Mouse (Mus musculus) embryonic facial prominence, embryonic 12.5 days (tissue): ENCODE results near the gene Ccng1. TPM values are rescaled to one million over a fixed set of nuclear protein-coding genes. Genes with fewer than 3 reads are reported as not detected.
"Not testable (repeated sequence)": the region's sequence is repeated elsewhere in the genome, so short reads cannot be mapped to it uniquely, and the experiment has no call there.

Experiments used
- ATAC-seq: fragments of 200-750 bp; cut with Nextera tagmentation; 2 replicates; pipeline ENCODE4 v1.8.0; 2017; ENCODE audit not compliant: insufficient number of reproducible peaks, insufficient read depth, low FRiP score, low TSS enrichment
- H3K27ac ChIP-seq: fragments of 300-500 bp; sonication (generic); 2 replicates; pipeline ENCODE4 v1.5.1; 2016; ENCODE audit warnings: mild to moderate bottlenecking
- H3K27me3 ChIP-seq: fragments of 300-500 bp; sonication (generic); 2 replicates; pipeline ENCODE4 v1.6.1; 2016; ENCODE audit warnings: mild to moderate bottlenecking, moderate library complexity
- H3K36me3 ChIP-seq: fragments of 300-500 bp; sonication (generic); 2 replicates; pipeline ENCODE4 v1.6.1; 2016; ENCODE audit warnings: mild to moderate bottlenecking
- H3K4me1 ChIP-seq: fragments of 300-500 bp; sonication (generic); 2 replicates; pipeline ENCODE4 v1.6.1; 2016
- H3K4me2 ChIP-seq: fragments of 300-500 bp; sonication (generic); replicated peaks from 2 replicates; pipeline ENCODE4 v1.6.1; 2016; ENCODE audit warnings: mild to moderate bottlenecking, moderate library complexity
- H3K4me3 ChIP-seq: fragments of 300-500 bp; sonication (generic); 2 replicates; pipeline ENCODE4 v1.5.1; 2016; ENCODE audit warnings: mild to moderate bottlenecking
- H3K9ac ChIP-seq: fragments of 300-500 bp; sonication (generic); 2 replicates; pipeline ENCODE4 v1.6.1; 2016; ENCODE audit warnings: mild to moderate bottlenecking, moderate library complexity
- H3K9me3 ChIP-seq: fragments of 300-500 bp; sonication (generic); 2 replicates; pipeline ENCODE4 v1.6.1; 2016; ENCODE audit warnings: mild to moderate bottlenecking, moderate library complexity
- WGBS: fragments of 180-500 bp; shearing (Covaris S2); methylation state at CpG from one replicate; pipeline ENCODE4 v1.1.7; 2016; 5-methylcytosine and 5-hydroxymethylcytosine counted together
- polyA plus RNA-seq: library from polyadenylated mRNA; unstranded; fragments of >200 nt; fragmentation: Nextera tagmentation; extraction: Ambion mirVana; gene quantifications from 2 replicates; pipeline ENCODE4 v1.2.1, GENCODE M21; 2016

Ccng1 gene
- polyA plus RNA-seq, 1 experiment from 2014 or later, result 39.9 TPM

- Histone ChIP-seq H3K4me3 (no peak overlapping the region), H3K27ac (no peak overlapping the region), H3K27me3 (no peaks in the 10 kb centered on the region), H3K4me2 (no peak overlapping the region), H3K4me1 (no peaks in the 10 kb centered on the region), H3K9me3 (no peaks in the 10 kb centered on the region), H3K36me3 (peaks cover 79% of the 10 kb centered on the region), H3K9ac (no peak overlapping the region)
- 96% methylated on average over 5 of the region's 5 CpGs for WGBS
- ATAC-seq, result no peak
Observed at GRCm38 (mm10) chr11:40715524-40715923, 39.6 kb downstream of the Ccng1 start.

GRCm38 (mm10) chr11:40713858-40714257 lies 41.3 kb downstream of the Ccng1 start:
- Histone ChIP-seq H3K4me2 (no peak overlapping the region), H3K27me3 (no peaks in the 10 kb centered on the region), H3K4me3 (no peak overlapping the region), H3K4me1 (no peaks in the 10 kb centered on the region), H3K9me3 (no peaks in the 10 kb centered on the region), H3K27ac (no peak overlapping the region), H3K9ac (no peak overlapping the region), H3K36me3 (peaks cover 85% of the 10 kb centered on the region)
- 91% methylated on average over 8 of the region's 8 CpGs for WGBS
- ATAC-seq, result no peak

- not testable (repeated sequence) for H3K4me2 ChIP-seq, H3K9ac ChIP-seq, H3K4me1 ChIP-seq, H3K27ac ChIP-seq, H3K9me3 ChIP-seq, ATAC-seq, H3K27me3 ChIP-seq, H3K4me3 ChIP-seq
- H3K36me3 ChIP-seq, result peaks cover 83% of the 10 kb centered on the region
- WGBS, result 88% methylated on average over 6 of the region's 6 CpGs
Observed at GRCm38 (mm10) chr11:40709899-40710298, 45.2 kb downstream of the Ccng1 start.

Other genes starting within 250 kb of the Ccng1 start
- gene Mat2b, start 60.1 kb downstream of the Ccng1 start, polyA plus RNA-seq, result 80.6 and 89.0 TPM in 2 replicates
- gene Hmmr, start 21.9 kb downstream of the Ccng1 start, polyA plus RNA-seq, result 47.2 and 54.9 TPM in 2 replicates
- gene Nudcd2, start 21.6 kb downstream of the Ccng1 start, polyA plus RNA-seq, result 166 and 178 TPM in 2 replicates